Mouse (Mus musculus): Measurements from ENCODE around the gene Gsto1.

DNA sequence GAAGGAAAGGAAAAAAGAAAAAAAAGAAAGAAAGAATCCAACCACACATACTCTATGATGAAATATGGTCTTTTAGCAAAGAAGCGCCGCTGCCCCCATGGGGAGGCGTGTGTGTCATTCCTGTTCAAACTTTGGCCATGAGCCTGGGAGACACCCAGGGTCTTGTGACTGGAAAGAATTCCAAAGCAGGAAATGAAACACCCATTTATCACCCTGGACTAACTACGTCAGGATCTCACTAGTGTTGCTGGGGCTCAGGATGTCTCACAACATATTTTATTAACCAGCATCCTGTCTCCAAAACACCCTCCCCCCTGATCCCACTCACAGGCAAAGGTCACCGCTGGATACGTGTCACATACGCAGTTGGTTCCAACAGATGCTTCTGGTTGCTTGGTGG, 31.8 kb downstream of the Gsto1 start:
- TF ChIP-seq POLR2A (IDR thresholded peaks at IDR 0.05; ENCODE audit: low read depth, low read length) = no peak
- no peak for TF ChIP-seq CTCF (IDR thresholded peaks at IDR 0.05; ENCODE audit: borderline replicate concordance, insufficient read depth, low read length)
